Mouse (Mus musculus) heart, adult 8-10 months (tissue): ENCODE data around the gene Smyd1. TPM values are rescaled to one million over a fixed set of nuclear protein-coding genes. Genes with fewer than 3 reads are reported as not detected.

Experiments
- DNase-seq: peaks from one replicate; pipeline ENCODE4 v3.0.0; 2022; ENCODE audit warnings: low spot score
- total RNA-seq, 4 experiments: library from RNA; stranded (reverse); gene quantifications; 2 replicates each; pipeline ENCODE4 v1.2.4; 2022

The Smyd1 gene
- total RNA-seq, 4 experiments from 2014 or later, result 345 to 402 (median 349) TPM

DNA sequence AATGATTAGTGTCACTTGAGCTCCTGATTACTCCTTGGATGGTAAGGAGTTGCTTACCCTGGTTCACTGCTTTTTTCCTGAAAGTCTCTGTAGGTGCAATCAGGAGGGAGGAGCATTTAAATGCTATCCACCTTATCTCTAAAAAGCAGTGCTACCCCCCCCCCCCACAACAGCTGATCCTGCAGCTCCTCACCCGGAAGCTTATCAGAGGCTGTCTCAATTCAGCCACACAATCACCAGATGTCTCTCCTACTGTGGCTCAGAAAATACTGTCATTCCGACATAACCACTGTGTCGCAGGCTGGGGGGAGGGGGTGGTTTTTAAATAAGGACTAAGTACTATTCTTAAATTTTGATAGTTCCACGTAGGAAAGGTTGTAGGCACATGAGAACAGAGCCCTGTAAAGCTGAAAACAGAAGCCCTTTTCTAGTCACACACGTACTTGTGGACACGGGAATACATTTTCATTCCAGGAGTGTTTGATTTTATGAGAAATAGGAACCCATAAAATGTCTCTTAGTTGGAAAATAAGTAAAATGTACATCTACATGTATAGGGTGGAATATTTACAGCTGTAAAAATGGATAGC, 61.9 kb downstream of the Smyd1 start:
- DNase-seq, result no peak

DNA sequence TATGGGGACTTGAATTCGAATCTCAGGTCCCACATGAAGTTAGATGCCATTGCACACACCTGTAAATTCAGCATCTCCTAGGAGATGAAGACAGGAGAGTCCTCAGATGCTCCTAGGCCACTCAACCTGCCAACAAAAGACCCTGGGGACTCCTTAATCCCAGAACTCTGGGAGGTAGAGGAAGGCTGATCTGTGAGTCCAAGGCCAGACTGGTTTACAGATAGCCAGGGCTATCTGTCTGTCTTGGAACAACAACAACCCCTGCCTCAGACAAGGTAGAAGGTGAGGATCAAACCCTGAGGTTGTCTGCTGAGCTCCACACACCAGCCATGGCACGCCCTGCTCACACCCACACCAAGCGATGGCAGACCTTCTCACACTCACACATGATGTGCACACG, 62.9 kb downstream of the Smyd1 start:
- no peak for DNase-seq

DNA sequence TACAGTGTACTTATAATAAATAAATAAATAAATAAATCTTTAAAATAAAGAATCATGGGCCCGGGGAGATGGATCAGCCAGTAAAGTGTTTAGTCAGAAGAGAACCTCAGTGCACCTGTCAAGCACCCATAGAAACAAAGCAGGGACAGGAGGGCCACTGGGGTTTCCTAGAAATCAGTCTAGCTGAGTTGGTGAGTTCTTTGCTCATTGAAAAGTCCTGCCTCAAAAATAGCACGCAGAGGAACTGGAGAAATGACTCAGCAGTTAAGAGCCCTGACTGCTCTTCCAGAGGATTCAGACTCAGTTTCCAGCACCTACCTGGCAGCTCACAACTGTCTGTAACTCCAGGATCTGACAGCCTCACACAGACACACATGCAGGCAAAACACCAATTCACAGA, 63.5 kb downstream of the Smyd1 start:
- no peak for DNase-seq

DNA sequence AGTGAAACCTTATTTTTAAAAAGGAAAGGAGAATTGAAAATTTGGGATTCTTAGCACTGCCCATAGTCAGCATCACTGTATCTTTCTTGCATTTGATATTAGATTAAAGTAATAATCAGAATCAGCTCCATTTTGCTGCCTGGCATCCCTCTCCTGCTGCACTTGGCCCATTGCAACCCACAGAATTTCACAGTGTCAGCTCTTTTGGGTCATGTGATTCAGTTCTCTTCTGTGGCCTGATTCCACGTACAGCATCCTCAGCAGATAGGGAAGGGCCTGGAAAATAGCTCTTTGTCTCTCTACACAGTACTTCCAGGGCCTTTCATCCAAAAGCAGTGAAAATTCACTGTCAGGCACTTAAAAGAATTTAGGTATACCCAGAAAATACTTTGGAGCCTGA, 64.7 kb downstream of the Smyd1 start:
- no peak for DNase-seq

DNA sequence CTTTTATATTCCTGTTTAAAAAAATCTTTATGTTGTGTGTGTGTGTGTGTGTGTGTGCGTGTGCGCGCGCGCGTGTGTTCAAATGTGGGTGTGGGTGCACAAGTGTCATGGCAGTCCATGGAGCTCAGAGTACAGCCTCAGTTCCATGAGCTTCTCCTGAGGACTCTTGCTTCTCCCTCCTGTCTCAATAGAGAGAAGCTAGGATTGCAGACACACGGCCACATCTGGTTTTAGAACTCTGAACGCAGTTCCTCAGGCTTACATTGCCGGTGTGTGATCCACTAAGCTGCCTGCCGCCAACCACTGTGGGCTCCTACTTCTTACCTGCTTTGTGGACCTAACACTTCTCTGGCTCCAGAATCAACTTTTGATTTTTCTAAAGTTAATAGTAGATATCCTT, 65.9 kb downstream of the Smyd1 start:
- DNase-seq, result no peak

DNA sequence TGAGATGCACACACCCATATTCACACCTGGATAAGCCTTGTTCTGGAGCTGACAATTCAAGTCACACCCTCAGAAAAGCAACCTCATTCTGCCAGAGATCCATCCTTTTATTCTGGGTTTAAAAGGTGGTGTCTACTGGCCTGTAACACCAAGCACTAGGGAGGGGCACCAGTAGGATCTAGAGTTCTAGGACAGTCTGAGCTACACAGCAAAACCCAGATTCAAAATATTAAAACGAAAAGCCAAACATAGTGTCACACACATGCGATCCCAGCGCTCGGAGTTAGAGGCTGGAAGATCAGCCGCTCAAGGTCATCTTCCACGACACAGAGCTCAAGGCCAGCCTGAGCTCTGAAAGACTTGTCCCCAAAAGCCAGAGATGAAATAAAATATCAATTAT, 67.6 kb downstream of the Smyd1 start:
- DNase-seq, result no peak

DNA sequence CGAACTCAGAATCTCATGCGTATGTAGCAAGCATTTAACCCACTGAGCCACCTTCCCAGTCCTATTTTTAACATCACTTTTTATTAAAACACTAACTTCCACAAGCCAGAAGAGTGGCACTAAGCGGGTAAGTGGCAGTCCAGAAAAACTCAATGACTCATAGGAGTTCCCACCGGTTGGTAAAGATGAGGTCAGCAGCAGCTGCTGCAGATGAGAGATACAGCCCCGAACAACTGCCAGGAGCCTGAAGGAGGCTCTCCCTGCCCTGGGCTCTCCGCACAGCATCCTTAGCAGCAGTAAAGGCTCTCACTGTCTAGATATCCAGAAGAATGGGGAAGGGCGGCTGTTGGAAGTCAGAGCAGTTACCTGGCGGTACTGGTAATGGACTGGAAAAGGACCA, 71.1 kb downstream of the Smyd1 start:
- DNase-seq, result no peak

DNA sequence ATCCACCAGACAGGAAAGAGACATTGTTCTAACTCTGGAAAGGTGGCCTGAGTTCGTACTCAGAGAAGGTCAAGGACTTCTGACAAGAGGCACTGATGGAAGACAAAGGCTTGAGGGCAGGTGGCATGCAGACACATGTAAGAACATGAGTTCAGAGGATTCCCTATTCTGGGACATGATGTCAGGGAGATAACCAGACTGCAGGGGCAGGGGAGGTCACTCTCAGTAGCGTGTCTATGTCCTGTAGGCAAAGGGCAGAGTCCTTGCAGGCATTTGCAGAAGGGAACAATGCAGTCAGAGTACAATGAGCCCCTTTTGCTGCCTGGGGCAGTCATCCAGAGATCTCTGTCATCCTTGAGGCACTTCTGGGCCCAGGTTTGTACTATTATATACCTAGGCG, 72.4 kb downstream of the Smyd1 start:
- no peak for DNase-seq

DNA sequence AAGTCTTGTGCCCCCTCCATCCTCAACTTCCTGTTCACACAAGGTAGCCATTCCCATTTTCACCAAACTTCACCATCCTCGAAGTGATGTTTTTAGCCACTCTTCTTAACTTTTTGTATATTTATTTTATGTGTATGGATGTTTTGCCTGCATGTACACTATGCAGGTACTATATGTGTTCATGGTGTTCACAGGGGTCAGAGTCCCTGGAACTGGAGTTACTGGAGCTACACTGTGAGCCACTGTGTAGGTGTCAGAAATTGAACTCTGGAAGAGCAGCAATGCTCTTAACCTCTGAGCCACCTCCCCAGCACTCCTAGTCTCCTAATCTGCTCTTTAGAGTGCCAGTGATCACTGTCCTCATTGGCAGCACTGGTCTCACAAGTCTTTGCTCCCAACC, 73.6 kb downstream of the Smyd1 start:
- no peak for DNase-seq

DNA sequence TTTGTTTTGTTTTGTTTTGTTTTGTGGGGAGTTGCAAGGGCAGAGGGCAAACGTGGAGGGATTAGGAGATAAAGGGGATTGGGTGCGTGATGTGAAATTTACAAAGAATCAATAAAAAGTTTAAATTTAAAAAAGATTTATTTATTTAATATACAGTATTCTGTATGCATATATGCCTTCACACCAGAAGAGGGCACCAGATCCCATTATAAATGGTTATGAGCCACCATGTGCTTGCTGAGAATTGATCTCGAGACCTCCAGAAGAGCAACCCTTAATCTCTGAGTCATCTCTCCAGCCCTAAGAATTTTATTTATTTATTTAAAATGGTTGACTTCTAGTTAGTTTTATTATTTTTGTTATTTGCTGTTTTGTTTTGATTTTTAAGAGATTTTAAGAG, 78.8 kb downstream of the Smyd1 start:
- DNase-seq, result no peak

DNA sequence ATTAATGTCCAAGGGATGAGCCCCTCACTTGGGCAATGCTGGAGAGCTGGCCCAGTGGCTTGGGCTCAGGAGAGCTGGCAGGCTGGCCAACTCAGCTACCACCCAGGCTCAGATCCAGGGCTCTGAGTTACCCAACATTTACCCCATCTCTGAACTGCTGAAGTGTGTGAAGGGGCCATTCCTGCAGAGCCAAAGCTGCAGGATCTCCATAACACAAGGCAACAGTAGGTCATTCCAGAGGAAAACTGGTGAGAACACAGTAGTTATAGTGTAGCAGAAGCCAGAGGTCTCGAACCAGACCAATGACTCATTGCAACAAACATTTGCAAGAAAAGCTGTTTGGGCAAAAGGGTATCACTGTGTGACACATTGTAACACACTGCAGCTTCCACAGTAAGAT, 79.2 kb downstream of the Smyd1 start:
- no peak for DNase-seq

DNA sequence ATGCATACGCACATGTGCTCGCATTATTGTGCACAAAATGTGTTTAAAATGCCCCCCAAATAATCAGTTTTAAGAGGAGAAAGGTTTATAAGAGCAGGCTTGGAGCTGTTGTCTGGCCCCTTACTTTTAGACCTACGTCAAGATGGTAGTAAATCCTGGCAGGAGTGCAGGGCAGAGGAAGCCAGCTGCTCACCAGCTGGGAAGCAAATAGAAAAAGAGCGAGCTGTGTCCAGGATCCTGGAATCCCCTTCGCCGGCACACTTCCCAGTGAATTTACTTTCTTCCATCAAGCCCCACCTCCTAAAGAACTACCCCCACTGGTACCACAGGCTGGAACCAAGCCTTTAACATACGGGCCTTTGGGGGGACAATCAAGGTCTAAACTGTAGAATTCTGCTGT, 81.2 kb downstream of the Smyd1 start:
- no peak for DNase-seq

DNA sequence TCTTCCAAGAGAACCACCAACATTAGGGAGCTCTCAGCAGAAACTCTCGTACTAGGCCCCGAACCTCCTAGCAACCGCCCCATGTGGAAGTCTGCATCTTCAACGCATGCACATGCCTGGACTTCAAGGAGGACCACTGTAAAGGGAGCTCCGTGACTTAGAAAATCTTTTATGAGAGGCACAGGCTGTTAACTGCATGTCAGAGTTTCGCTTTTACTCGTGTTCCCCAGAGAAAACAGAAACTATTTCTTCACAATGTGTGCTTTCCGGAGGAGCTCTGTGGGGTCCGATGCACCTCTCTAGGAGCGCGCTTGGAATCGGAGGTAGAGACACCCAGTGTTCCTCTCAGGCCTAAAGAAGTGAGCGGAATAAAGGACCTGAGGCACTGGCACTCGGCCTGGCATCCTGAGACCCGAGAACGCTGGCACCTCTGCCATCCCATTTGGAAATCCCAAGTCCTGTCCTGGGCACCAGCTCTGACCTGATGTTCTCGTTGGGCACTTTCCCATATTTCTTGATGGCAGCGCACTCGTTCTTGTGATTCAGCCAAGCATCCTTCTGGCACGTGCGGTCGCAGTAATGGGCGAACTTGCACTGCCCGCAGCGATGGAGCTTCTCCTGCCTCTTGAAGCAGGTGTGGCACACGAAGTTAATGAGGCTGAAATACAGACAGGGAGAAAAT, 82.8 kb downstream of the Smyd1 start:
- DNase-seq, result no peak

DNA sequence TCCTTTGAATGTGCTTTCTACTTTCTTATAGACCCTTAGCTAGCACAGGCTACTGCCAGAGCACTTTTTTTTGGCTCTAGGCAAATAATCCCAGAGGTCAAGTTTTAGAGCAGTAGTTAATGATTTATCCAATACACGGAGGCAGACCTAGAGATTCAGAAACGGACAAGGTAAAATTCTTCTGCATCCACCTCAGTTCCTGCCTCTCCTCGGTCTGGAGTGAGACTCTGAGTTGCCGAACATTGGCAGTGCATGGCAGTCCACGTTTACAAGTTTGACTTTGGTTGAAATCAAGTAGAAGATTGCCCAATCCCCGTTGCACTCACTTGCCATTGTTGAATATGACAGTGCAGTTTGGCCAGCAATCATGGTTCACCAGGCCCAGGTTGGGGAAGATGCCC, 85.0 kb downstream of the Smyd1 start:
- no peak for DNase-seq

DNA sequence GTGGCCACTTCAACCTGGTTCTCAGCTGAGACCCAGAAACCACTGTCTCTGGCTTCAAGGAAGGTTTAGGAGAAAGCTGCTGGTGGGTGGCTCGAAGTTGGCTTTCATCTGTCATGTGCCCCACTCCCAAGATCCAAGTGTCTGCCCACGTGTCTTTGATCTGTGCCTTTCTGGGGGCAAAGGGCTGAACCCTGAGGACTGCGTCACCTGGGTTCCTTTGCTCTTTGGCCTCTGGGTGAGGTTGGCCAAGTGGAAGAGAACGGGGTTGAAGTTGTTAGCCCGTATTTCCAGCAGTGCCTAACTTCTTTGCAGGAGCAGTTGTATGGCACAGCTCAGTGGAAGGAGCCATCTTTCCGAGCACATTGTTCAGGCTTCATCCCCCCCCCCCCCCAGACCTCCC, 85.5 kb downstream of the Smyd1 start:
- DNase-seq, result no peak

DNA sequence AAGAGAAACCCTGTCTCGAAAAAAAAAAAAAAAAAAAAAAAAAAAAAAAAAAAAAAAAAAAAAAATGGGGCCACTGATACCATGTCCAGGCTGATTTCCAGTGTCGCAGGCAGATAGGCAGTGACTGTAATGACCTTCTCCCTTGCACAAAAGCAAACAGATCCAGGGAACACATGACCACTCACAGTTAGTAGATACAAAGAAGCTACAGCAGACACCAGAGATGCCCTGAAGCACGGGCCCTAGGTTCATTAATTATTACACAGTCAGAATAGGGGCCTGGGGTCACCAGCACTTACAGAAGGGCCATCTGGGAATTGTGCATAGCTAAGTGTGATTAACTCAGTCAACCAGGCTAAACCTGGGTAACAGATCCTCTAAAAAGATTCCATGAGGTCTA, 86.1 kb downstream of the Smyd1 start:
- DNase-seq, result no peak

DNA sequence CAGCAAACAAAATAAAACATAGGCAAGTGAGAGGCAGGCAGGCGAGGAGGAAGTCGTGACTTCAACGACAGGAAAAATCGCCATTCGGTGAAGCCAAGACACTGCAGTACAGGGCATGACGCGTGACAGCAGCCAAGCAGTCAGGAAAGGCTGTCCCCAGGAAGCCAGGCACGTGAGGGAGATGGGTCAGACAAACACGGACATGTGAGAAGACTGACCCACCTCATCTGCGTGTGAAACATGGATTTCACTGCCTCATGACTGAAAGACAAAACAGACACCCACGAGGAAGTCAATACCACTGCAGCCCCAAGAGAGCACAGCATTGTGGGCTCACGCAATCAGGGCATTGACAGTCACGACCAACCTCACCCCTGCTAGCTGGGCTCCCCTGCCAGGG, 86.9 kb downstream of the Smyd1 start:
- DNase-seq, result no peak

DNA sequence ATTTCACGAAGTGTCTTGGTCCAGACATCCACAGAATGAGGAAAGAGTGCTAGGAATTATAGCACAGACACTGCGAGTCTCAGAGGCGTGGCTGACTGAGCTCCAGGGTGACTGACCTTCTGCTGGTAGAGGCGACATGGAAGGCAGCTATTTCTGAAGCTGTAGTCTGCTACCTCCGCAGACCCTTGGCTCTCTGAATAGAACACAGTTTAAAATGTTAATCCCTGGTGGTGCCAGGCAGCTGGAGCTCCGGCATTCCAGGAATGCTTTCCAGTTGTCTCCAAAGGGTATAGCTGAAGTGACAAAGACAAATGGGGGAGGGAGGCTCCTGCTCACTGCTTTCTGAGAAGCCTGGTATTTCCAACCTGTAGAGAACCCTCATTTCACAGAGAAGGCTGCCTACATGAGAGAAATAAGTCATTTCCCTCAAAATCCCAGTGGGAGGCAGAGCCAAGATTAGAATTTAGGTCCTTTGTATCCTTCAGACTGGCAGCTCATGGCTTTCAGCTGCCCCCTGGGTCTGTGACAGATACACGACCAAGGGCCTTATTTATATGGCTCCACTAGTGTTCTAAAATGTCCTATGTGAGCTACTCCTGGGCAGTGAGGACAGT, 94.8 kb downstream of the Smyd1 start:
- peak; percentile 13 for DNase-seq

DNA sequence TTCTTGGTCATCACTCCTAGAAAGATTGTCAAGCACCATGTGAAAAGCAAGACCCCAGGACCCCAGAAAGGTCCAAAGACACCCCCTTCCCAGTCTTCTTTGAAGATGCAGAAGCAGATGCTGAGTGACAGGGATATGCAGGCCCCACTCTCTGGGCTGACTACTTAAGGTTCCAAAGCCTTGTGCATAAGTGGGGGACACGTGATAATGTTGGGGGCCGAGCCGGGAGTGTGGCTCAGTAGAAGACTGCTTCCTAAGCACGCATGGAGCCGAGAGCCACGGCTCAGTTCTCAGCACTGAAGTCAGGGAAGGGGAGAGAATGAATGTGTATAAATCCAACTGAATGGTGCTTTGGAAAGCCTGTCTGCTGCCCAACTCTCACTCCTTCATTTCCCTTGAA, 95.5 kb downstream of the Smyd1 start:
- no peak for DNase-seq

DNA sequence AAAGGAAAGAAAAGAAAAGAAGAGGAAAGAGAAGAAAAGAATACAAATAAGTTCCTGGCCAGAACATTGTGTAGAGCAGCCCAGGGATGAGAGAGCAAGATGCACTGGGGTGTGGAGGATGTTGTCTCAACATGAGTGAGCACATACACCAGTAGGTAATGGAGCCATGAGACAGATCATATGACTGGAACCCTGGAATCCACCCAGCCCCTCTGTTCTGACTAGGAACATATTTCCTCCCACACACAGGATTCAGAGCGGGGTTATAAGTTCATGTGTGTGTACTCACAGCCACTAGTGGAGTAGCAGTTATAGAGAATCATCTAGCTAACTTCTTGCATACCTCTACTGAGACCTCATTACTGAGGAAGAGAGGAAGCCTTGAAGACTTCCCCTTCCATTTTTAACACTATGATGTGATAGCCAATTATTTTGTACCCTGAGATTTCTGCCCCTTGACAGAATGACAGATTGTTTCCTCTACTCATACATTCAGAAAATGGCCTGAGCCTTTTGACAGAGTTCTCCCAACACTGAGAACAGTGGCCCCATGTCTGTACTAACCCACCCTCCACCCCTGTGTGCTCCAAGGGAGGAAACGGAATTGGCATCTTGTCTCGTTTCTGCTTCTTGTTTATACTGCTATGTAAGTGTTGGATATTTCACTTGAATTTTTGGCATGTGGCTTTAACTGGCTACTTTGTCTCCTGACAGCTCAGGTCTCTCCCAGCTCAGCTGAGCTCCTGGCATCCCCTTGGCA, 97.7 kb downstream of the Smyd1 start:
- no peak for DNase-seq

DNA sequence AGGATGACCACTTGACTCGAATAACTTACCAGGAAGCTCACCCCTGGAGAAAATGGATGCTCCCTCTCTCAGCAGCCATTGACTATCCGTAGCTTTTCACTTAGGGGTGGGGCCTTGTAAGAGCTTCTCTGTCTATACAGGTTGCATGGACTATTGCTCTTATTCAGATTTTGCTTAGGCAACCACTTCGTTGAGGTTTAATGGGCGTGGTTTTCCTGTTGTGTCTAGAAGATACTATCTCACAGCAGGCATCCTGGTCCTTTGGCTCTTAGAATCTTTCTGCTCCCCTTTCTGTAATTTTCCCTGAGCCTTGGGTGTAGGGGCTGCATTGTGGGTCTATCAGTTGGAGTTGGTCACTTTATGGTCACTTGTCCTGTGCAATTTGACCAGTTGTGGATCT, 100.5 kb downstream of the Smyd1 start:
- DNase-seq, result no peak

DNA sequence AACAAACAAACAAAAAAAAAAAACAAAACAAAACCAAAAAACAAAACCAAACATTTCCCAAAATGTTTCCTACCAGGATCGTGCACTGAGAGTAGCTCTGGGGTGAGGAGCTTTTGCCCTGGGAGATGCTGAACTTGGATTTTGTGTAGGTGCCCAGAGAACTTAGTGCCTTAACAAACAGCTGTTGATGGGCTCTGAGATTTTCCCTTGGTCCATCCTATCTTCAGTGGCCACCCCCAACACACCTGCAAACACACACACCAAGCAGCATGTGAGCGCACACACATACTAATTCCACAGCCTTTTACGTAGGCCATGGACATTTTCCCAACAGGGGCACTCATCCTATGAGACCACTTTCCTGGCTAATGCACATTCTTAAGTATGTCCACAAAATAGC, 109.6 kb downstream of the Smyd1 start:
- DNase-seq, result no peak

DNA sequence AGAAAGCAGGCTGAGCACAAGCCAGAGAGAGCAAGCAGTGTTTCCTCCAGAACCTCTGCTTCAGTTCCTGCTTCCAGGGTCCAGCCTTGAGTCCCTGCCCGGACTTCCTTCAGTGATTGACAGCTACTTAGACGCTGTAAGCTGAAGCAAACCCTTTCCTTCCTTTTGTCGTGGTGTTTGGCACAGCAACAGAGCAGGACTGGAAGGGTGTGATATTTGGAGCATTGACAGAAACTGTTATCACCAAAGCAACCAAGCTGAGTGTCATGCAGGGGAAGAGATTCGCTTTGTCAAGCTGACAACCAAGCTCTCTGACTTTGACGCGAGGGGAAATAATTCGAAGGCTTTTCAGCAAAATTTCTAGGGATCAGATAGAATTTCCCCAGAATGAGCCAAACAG, 110.1 kb downstream of the Smyd1 start:
- peak; percentile 17 for DNase-seq
